In the genomic region with DNA sequence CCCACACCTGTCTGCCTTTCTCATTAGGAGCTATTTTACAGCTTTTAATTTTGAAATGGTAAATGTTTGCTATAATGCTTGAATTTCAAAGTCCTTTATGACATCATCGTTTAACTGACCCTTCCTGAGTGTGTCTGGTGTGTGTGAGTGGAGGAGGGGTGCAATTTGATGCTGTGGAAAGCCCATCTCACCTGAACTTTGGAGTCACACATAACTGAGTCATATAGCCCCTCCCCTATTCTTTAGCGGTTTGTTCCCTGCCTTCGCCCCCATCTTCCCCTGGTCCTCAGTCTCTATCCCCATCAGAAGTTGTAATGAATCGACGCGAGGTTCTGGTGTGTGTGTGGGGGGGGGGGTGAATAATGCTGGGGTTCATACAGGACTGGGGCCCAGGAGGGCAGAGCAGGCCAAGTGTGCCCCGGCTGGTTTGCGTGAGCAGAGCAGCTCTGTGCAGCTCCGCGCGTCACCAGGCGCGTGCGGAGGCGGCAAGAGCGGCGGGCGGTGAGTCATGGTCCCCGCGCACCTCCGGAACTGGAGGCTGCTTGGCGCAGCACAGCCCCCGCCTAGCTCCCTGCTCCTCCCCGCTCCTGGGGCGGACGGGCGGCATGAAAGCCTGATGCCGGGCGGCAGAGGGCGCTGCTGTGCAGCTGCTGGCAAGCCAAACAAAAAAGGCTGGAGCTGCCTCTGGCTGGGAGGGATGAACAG, we compare ENCODE assay signal across 8 mouse cellular contexts.
DNase-seq lines count a peak whose midpoint lies in the region; ATAC-seq and TF ChIP-seq lines count a peak whose summit lies in the region.

No protein-coding gene starts in this region.

- DNase-seq in MEL-GATA-1-ER (ENCODE audit: extremely low read depth, low read depth) = peak; percentile 64
- peak; percentile 81 for DNase-seq in cerebellum, adult 8-10 months
- DNase-seq in frontal cortex, postnatal 10 days (ENCODE audit: low spot score in 2 of 2) = peak; percentile 77 to 83
- DNase-seq in layer of hippocampus, postnatal 10 days (ENCODE audit: low spot score in 2 of 2) = peak; percentile 84 to 88
- peak; percentile 89 for DNase-seq in lung, postnatal 0 days (ENCODE audit: low spot score)
- peak; percentile 84 for DNase-seq in ovary, postnatal 14 days (ENCODE audit: low spot score)
- peak; percentile 79 to 83 for DNase-seq in thymus, postnatal 10 days (ENCODE audit: low spot score in 2 of 2)

- 9% methylated on average over 29 of the region's 30 CpGs for WGBS in hindbrain, embryonic 12.5 days
- WGBS in lung, postnatal 0 days = 16% methylated on average over 20 of the region's 30 CpGs

- peaks cover 47% of the 10 kb centered on the region for H3K27me3 ChIP-seq in hindbrain, embryonic 12.5 days
- no peaks in the 10 kb centered on the region for H3K27me3 ChIP-seq in lung, postnatal 0 days (replicated peaks; ENCODE audit: insufficient read depth, low read length)

- H3K36me3 ChIP-seq in hindbrain, embryonic 12.5 days = no peaks in the 10 kb centered on the region
- H3K36me3 ChIP-seq in lung, postnatal 0 days (ENCODE audit: insufficient read depth, low read length) = no peaks in the 10 kb centered on the region

- peak overlapping the region; percentile 51 for H3K9ac ChIP-seq in hindbrain, embryonic 12.5 days
- no peak overlapping the region for H3K9ac ChIP-seq in lung, postnatal 0 days (replicated peaks; ENCODE audit: low read depth)

- H3K27ac ChIP-seq in hindbrain, embryonic 12.5 days = no peak overlapping the region; the same call in 1 of the 2 replicates
- H3K27ac ChIP-seq in lung, postnatal 0 days (ENCODE audit: low read length) = no peak overlapping the region

- peak overlapping the region; percentile 51 for H3K4me2 ChIP-seq in hindbrain, embryonic 12.5 days (replicated peaks)
- H3K4me2 ChIP-seq in lung, postnatal 0 days (replicated peaks; ENCODE audit: low read depth, low read length) = peak overlapping the region; percentile 47

- ATAC-seq in hindbrain, embryonic 12.5 days (ENCODE audit: low FRiP score) = peak; percentile 98
- peak; percentile 98 for ATAC-seq in lung, postnatal 0 days

- H3K9me3 ChIP-seq in hindbrain, embryonic 12.5 days (replicated peaks) = no peaks in the 10 kb centered on the region
- no peaks in the 10 kb centered on the region for H3K9me3 ChIP-seq in lung, postnatal 0 days (ENCODE audit: low read length)

- H3K4me1 ChIP-seq in hindbrain, embryonic 12.5 days = no peaks in the 10 kb centered on the region
- H3K4me1 ChIP-seq in lung, postnatal 0 days (ENCODE audit: insufficient read depth, low read depth, low read length) = no peaks in the 10 kb centered on the region

- TF ChIP-seq CTCF in lung, postnatal 0 days (IDR thresholded peaks at IDR 0.05) = peak; percentile 92

- TF ChIP-seq EP300 in lung, postnatal 0 days (IDR thresholded peaks at IDR 0.05) = no peak

- H3K4me3 ChIP-seq in hindbrain, embryonic 12.5 days = peak overlapping the region; percentile 30
- H3K4me3 ChIP-seq in lung, postnatal 0 days (ENCODE audit: low read depth, low read length) = no peak overlapping the region
